Mouse (Mus musculus) embryonic facial prominence, embryonic 11.5 days (tissue): Measurements from ENCODE around the gene Cacng4. TPM values are rescaled to one million over a fixed set of nuclear protein-coding genes. Genes with fewer than 3 reads are reported as not detected.

Experiments
- ATAC-seq: fragments of 200-750 bp; cut with Nextera tagmentation; replicated peaks from 2 replicates; pipeline ENCODE4 v1.8.0; 2017; ENCODE audit warnings: low read depth; ENCODE audit not compliant: insufficient number of reproducible peaks, low FRiP score, low TSS enrichment
- DNase-seq: peaks from one replicate; pipeline ENCODE4 v3.0.0-alpha.2; 2015; ENCODE audit warnings: low spot score
- H3K27ac ChIP-seq: fragments of 300-500 bp; sonication (generic); replicated peaks from 2 replicates; pipeline ENCODE4 v1.5.1; 2014; ENCODE audit warnings: mild to moderate bottlenecking, low read depth, low read length, control low read depth
- H3K27me3 ChIP-seq: fragments of 300-500 bp; sonication (generic); 2 replicates; pipeline ENCODE4 v1.6.1; 2014; ENCODE audit warnings: mild to moderate bottlenecking, low read length, moderate library complexity, mixed read lengths; ENCODE audit not compliant: control insufficient read depth, insufficient read depth
- H3K36me3 ChIP-seq: fragments of 300-500 bp; sonication (generic); replicated peaks from 2 replicates; pipeline ENCODE4 v1.6.1; 2014; ENCODE audit warnings: low read depth, mild to moderate bottlenecking, low read length, moderate library complexity, mixed read lengths; ENCODE audit not compliant: control insufficient read depth, insufficient read depth
- H3K4me1 ChIP-seq: fragments of 300-500 bp; sonication (generic); 2 replicates; pipeline ENCODE4 v1.6.1; 2014; ENCODE audit warnings: low read length, mixed read lengths; ENCODE audit not compliant: control insufficient read depth, insufficient read depth
- H3K4me2 ChIP-seq: fragments of 300-500 bp; sonication (generic); 2 replicates; pipeline ENCODE4 v1.6.1; 2014; ENCODE audit warnings: low read depth, mild to moderate bottlenecking, control low read depth, low read length, moderate library complexity
- H3K4me3 ChIP-seq: fragments of 300-500 bp; sonication (generic); 2 replicates; pipeline ENCODE4 v1.5.1; 2014; ENCODE audit warnings: low read depth, low read length, control low read depth
- H3K9ac ChIP-seq: fragments of 300-500 bp; sonication (generic); replicated peaks from 2 replicates; pipeline ENCODE4 v1.6.1; 2014; ENCODE audit warnings: mild to moderate bottlenecking, control low read depth, low read length
- H3K9me3 ChIP-seq: fragments of 300-500 bp; sonication (generic); replicated peaks from 2 replicates; pipeline ENCODE4 v1.6.1; 2016; ENCODE audit warnings: mild to moderate bottlenecking, low read length, inconsistent platforms, mixed read lengths; ENCODE audit not compliant: control insufficient read depth
- WGBS: fragments of 180-500 bp; shearing (Covaris S2); extraction: QIAGEN DNeasy Blood & Tissue Kit; methylation state at CpG from one replicate; pipeline ENCODE4 v1.1.7; 2014; 5-methylcytosine and 5-hydroxymethylcytosine counted together
- polyA plus RNA-seq: library from polyadenylated mRNA; unstranded; fragments of >200 nt; fragmentation: Nextera tagmentation; extraction: Ambion mirVana; gene quantifications from 2 replicates; pipeline ENCODE4 v1.2.1, GENCODE M21; 2014

Gene Cacng4
- polyA plus RNA-seq, 1 experiment from 2014 or later, result 8.3 TPM

GRCm38 (mm10) chr11:107728073-107728863, 66.1 kb downstream of the Cacng4 start:
- WGBS, result 75% methylated on average over 13 of the region's 13 CpGs
- no peak for ATAC-seq

DNA sequence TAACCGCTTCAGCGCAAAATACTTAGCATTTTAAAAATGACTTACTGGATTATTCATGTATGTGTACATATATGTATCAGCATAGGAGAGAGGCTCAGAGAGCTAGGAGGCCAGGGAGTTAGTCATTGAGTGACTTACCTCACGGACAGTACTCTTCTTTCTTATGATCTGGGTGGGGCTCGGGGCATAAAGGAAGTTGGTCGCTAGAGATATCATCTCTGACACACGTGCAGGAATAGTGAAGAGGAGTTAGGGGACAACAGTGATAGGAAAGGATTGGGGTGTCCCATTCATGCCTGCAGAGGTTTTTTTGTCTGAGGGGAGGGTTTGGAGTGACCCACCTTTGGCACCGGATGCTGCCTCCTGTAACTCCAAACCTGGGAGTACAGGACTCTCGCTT, 69.8 kb downstream of the Cacng4 start:
- no peak for DNase-seq
- Histone ChIP-seq H3K4me1 (no peaks in the 10 kb centered on the region), H3K27ac (no peak overlapping the region), H3K4me2 (no peak overlapping the region), H3K9me3 (no peaks in the 10 kb centered on the region), H3K36me3 (no peaks in the 10 kb centered on the region), H3K9ac (no peak overlapping the region), H3K27me3 (no peaks in the 10 kb centered on the region), H3K4me3 (no peak overlapping the region)
- ATAC-seq, result no peak
- WGBS, result 91% methylated on average over 8 of the region's 8 CpGs

More at GRCm38 (mm10) chr11:107728073-107728863, 66.1 kb downstream of the Cacng4 start:
- Histone ChIP-seq H3K27ac (no peak overlapping the region), H3K4me1 (no peaks in the 10 kb centered on the region), H3K9ac (no peak overlapping the region), H3K9me3 (no peaks in the 10 kb centered on the region), H3K27me3 (no peaks in the 10 kb centered on the region), H3K36me3 (no peaks in the 10 kb centered on the region), H3K4me3 (no peak overlapping the region), H3K4me2 (no peak overlapping the region)
- no peak for DNase-seq

GRCm38 (mm10) chr11:107721057-107721456, 73.3 kb downstream of the Cacng4 start:
- DNase-seq, result no peak
- no peak overlapping the region for H3K4me2 ChIP-seq
- H3K27me3 ChIP-seq, result no peaks in the 10 kb centered on the region
- H3K36me3 ChIP-seq, result no peaks in the 10 kb centered on the region
- WGBS, result 80% methylated on average over 7 of the region's 7 CpGs
- no peak overlapping the region for H3K27ac ChIP-seq
- H3K9ac ChIP-seq, result no peak overlapping the region
- H3K4me3 ChIP-seq, result no peak overlapping the region
- H3K4me1 ChIP-seq, result no peaks in the 10 kb centered on the region
- ATAC-seq, result no peak
- H3K9me3 ChIP-seq, result no peaks in the 10 kb centered on the region

DNA sequence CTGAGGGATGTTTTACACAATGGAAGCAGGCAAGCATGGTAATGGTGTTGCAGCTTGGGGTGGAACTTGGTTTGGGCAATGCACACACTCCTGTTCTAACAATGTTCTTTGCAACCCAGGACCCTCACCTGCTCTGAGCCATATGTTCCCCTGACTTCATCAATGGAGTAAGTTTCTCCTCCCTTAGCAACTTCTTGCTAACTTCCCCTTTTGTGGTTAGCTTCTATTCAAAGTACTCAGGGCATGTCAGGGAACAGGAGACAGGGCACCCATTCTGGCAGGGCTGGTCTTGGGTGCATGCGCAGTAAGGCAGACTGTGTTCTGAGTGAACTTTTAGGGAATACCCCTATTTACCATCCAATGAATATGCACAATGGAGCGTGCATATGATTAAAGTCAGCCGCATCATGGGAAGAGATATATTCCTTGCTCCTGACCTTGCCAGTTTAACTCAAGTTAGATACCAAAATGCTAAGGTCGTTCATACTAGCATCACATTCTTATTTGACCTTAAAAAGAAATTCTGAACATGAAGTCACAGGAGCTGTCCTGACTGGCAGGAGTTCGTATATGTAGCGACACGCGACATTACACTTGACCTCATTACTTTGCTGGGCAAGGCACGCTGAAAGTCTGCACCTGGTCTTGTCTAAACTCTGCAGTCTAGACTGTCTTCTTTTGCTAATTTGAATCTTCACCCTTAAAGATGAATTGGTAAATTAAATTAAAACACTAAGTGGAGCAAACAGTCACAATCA, 73.9 kb downstream of the Cacng4 start:
- Histone ChIP-seq H3K9me3 (no peaks in the 10 kb centered on the region), H3K4me1 (no peaks in the 10 kb centered on the region), H3K9ac (no peak overlapping the region), H3K4me3 (no peak overlapping the region), H3K27me3 (no peaks in the 10 kb centered on the region), H3K36me3 (no peaks in the 10 kb centered on the region), H3K4me2 (no peak overlapping the region), H3K27ac (no peak overlapping the region)
- ATAC-seq, result no peak
- WGBS, result 87% methylated on average over 9 of the region's 9 CpGs
- DNase-seq, result no peak

GRCm38 (mm10) chr11:107716332-107716938, 77.9 kb downstream of the Cacng4 start, which contains the start of gene Cacng1:
Gene Cacng1, minus strand, starts transcription at chr11:107716522.
- H3K4me2 ChIP-seq, result no peak within 1 kb of the TSS
- H3K4me1 ChIP-seq, result no peaks in the 10 kb centered on the region
- no peak within 1 kb of the TSS for H3K9ac ChIP-seq
- H3K27me3 ChIP-seq, result no peaks in the 10 kb centered on the region
- ATAC-seq, result no peak
- 80% methylated on average over 16 of the region's 16 CpGs for WGBS
- H3K9me3 ChIP-seq, result no peaks in the 10 kb centered on the region
- H3K36me3 ChIP-seq, result no peaks in the 10 kb centered on the region
- no peak for DNase-seq
- no peak within 1 kb of the TSS for H3K4me3 ChIP-seq
- H3K27ac ChIP-seq, result no peak within 1 kb of the TSS

GRCm38 (mm10) chr11:107714368-107714767, 80.0 kb downstream of the Cacng4 start:
- ATAC-seq (no peak), DNase-seq (no peak)
- H3K36me3 ChIP-seq, result no peaks in the 10 kb centered on the region
- H3K27ac ChIP-seq, result no peak overlapping the region
- H3K27me3 ChIP-seq, result no peaks in the 10 kb centered on the region
- WGBS, result 81% methylated on average over 7 of the region's 7 CpGs
- H3K9ac ChIP-seq, result no peak overlapping the region
- H3K4me2 ChIP-seq, result no peak overlapping the region
- H3K4me3 ChIP-seq, result no peak overlapping the region
- no peaks in the 10 kb centered on the region for H3K9me3 ChIP-seq
- no peaks in the 10 kb centered on the region for H3K4me1 ChIP-seq

GRCm38 (mm10) chr11:107710379-107710778, 84.0 kb downstream of the Cacng4 start:
- DNase-seq, result no peak

More at GRCm38 (mm10) chr11:107710379-107710778, 84.0 kb downstream of the Cacng4 start:
- Histone ChIP-seq H3K4me3 (no peak overlapping the region), H3K4me2 (no peak overlapping the region), H3K36me3 (no peaks in the 10 kb centered on the region), H3K9me3 (no peaks in the 10 kb centered on the region), H3K27me3 (no peaks in the 10 kb centered on the region), H3K4me1 (no peaks in the 10 kb centered on the region), H3K9ac (no peak overlapping the region), H3K27ac (no peak overlapping the region)
- WGBS, result 64% methylated on average over 3 of the region's 3 CpGs
- ATAC-seq, result no peak
